Mouse (Mus musculus): ENCODE results near the gene BC035947. TPM values are rescaled to one million over a fixed set of nuclear protein-coding genes. Genes with fewer than 3 reads are reported as not detected.

The BC035947 gene
- polyA plus RNA-seq (2012; rRNA removed): 0.60 and 1.1 TPM in 2 replicates

DNA sequence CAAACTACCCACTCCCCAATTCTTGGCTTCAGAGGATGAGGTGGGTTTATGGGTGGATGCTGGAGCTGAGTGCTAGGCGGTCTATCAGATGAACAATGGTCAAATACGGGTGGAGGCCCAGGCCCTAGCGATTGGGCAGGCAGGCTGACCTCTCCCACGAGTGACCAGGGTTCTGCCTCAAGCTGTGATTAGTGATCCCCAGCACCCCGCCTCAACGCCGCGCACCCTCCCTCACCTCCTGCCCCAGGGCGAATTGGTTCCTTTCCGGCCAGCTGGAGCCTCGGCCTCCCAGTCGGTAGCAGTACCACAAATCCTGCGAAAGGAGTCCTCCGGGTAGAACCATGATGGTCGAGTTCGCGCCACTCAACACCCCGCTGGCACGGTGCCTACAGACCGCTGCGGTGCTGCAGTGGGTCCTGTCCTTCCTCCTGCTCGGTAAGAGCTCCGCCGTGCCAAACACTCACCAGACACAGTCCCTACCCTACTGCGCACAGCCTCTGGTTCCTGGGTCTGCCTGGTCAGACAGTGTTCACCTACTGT, at the start of gene BC035947:
TSS of gene BC035947 (minus strand) at position 538 of the 540 bp plus-strand sequence.

DNA sequence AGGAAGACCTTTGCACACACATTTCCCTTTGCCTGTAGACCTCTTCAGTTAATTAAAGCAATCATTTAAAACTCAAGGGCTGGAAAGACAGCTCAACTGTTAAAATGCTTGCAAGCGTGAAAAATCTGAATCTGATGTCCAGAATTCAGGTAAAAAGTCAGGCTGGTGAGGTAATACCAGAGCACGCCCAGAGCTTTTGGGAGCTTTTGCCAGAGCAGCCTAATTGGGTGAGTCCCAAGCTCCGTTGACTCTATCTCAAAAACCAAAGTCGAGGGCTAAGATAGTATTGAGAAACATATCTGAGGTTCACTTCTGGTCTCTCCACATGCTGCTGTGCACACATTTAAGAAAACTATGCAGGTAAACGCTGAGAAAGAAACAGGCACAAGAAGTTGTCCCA, 1.1 kb downstream of the BC035947 start, which contains the start of gene Mogat1:
TSS of gene Mogat1 (plus strand) at position 130 of the 400 bp plus-strand sequence.

DNA sequence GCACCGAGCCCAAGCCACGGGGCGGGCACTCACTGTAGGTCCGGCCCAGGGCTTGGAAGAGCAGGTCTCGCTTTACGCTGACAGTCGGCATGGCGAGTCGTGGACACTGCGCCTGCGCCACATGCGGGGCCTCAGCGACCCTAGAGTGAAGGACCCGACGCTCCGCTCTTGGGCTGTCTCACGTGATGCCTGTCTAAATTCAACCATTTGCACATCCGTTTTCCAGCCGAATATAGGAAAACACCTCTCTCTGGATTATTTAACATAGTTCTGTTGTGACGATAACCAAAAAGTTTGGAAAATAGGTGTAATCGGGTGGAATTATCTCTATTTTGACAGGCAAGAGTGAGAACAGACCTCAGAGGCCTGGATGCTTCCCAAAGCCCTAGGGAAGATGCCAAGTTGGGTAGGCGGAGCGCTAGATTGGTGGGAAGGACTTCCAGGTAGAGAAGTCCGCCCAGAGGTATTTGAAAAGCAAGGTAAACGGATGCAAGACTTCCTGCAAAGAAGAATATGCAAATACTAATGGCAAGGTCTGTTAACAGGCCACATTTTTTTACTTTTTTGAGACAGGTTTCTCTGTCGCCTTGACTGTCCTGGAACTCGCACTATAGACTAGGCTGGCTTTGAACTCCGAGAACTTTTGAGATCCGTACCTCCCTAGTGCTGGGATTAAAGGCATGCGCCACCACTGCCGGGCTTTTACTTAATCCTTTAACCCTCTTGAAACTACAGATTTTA, 23.0 kb downstream of the BC035947 start, which contains the start of gene Farsb:
TSS of gene Farsb (minus strand) at position 146 of the 741 bp plus-strand sequence.

Other genes starting within 250 kb of the BC035947 start
- 1.6 and 2.5 TPM in 2 replicates for gene Sgpp2, start 201.8 kb downstream of the BC035947 start, polyA plus RNA-seq (2012; rRNA removed)
- 72.9 and 81.2 TPM in 2 replicates for gene Farsb, start 23.3 kb downstream of the BC035947 start, polyA plus RNA-seq (2012; rRNA removed)
- 0.23 and 0.73 TPM in 2 replicates for gene Mogat1, start 1.2 kb downstream of the BC035947 start, polyA plus RNA-seq (2012; rRNA removed)
- 48.4 and 50.4 TPM in 2 replicates for gene Acsl3, start 145.7 kb upstream of the BC035947 start, polyA plus RNA-seq (2012; rRNA removed)
- gene Utp14b, start 145.9 kb upstream of the BC035947 start, polyA plus RNA-seq (2012; rRNA removed): 9.1 and 10.0 TPM in 2 replicates